Mouse (Mus musculus) stomach, embryonic 14.5 days (tissue): ENCODE data around the gene Pdlim5. TPM values are rescaled to one million over a fixed set of nuclear protein-coding genes. Genes with fewer than 3 reads are reported as not detected.

Experiments
- ATAC-seq: fragments of 200-750 bp; cut with Nextera tagmentation; 2 replicates; pipeline ENCODE4 v1.8.0; 2017; ENCODE audit warnings: low read depth, moderate TSS enrichment; ENCODE audit not compliant: insufficient number of reproducible peaks, insufficient read depth, low FRiP score
- H3K27ac ChIP-seq: fragments of 300-500 bp; sonication (generic); 2 replicates; pipeline ENCODE4 v1.5.1; 2014; ENCODE audit warnings: mild to moderate bottlenecking, low read length, moderate library complexity, mixed read lengths
- H3K27me3 ChIP-seq: fragments of 300-500 bp; sonication (generic); 2 replicates; pipeline ENCODE4 v1.6.1; 2014; ENCODE audit warnings: low read length, control low read depth, mixed read lengths; ENCODE audit not compliant: control insufficient read depth, insufficient read depth
- H3K36me3 ChIP-seq: fragments of 300-500 bp; sonication (generic); 2 replicates; pipeline ENCODE4 v1.6.1; 2014; ENCODE audit warnings: mild to moderate bottlenecking, control low read depth, low read length, moderate library complexity, mixed read lengths; ENCODE audit not compliant: control insufficient read depth, insufficient read depth
- H3K4me1 ChIP-seq: fragments of 300-500 bp; sonication (generic); 2 replicates; pipeline ENCODE4 v1.6.1; 2014; ENCODE audit warnings: low read length, control low read depth, mixed read lengths; ENCODE audit not compliant: control insufficient read depth, insufficient read depth
- H3K4me2 ChIP-seq: fragments of 300-500 bp; sonication (generic); replicated peaks from 2 replicates; pipeline ENCODE4 v1.6.1; 2014; ENCODE audit warnings: low read depth, low read length, control low read depth
- H3K4me3 ChIP-seq: fragments of 300-500 bp; sonication (generic); 2 replicates; pipeline ENCODE4 v1.5.1; 2014; ENCODE audit warnings: low read depth, low read length, control low read depth
- H3K9ac ChIP-seq: fragments of 300-500 bp; sonication (generic); replicated peaks from 2 replicates; pipeline ENCODE4 v1.6.1; 2014; ENCODE audit warnings: low read depth, mild to moderate bottlenecking, control low read depth, low read length, moderate library complexity, mixed read lengths
- H3K9me3 ChIP-seq: fragments of 300-500 bp; sonication (generic); 2 replicates; pipeline ENCODE4 v1.6.1; 2016; ENCODE audit warnings: low read depth, low read length, control low read depth; ENCODE audit not compliant: control insufficient read depth
- WGBS: fragments of 180-500 bp; shearing (Covaris S2); extraction: QIAGEN DNeasy Blood & Tissue Kit; methylation state at CpG from one replicate; pipeline ENCODE4 v1.1.7; 2014; 5-methylcytosine and 5-hydroxymethylcytosine counted together
- polyA plus RNA-seq: library from polyadenylated mRNA; unstranded; fragments of >200 nt; fragmentation: Nextera tagmentation; extraction: Ambion mirVana; gene quantifications from 2 replicates; pipeline ENCODE4 v1.2.1, GENCODE M21; 2014

Gene Pdlim5
- polyA plus RNA-seq, 1 experiment from 2014 or later: 51.1 TPM

DNA sequence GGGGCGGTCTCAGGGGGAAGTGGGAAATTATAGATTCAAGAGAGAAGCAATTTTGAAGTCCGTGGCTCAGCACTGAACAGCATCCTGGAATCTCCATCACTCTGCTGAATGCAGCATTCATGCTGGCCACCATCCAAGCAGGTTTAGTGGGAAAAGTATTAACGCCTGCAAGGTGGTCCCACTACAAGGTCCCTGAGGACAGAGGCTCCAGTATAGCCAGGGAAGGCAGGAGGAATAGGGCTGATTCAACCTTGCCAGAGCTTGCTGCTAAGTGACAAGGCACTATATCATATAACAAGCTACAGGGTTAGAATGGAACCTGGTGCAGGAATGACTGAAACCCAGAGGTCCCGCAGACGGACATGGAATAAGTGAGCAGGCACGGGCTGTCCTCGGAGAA, 166.8 kb downstream of the Pdlim5 start:
- no peaks in the 10 kb centered on the region for H3K9me3 ChIP-seq
- no peak overlapping the region for H3K9ac ChIP-seq
- ATAC-seq: no peak
- WGBS: 83% methylated on average over 7 of the region's 7 CpGs
- H3K27me3 ChIP-seq: no peaks in the 10 kb centered on the region
- no peak overlapping the region for H3K27ac ChIP-seq
- H3K4me3 ChIP-seq: no peak overlapping the region
- no peak overlapping the region for H3K4me2 ChIP-seq
- H3K36me3 ChIP-seq: no peaks in the 10 kb centered on the region
- no peaks in the 10 kb centered on the region for H3K4me1 ChIP-seq

GRCm38 (mm10) chr3:142222471-142223103, 172.9 kb downstream of the Pdlim5 start:
- H3K4me2 ChIP-seq: no peak overlapping the region
- WGBS: 87% methylated on average over 7 of the region's 7 CpGs
- H3K4me1 ChIP-seq: no peaks in the 10 kb centered on the region
- no peaks in the 10 kb centered on the region for H3K9me3 ChIP-seq
- H3K36me3 ChIP-seq: no peaks in the 10 kb centered on the region
- H3K27me3 ChIP-seq: no peaks in the 10 kb centered on the region
- H3K9ac ChIP-seq: no peak overlapping the region
- no peak overlapping the region for H3K27ac ChIP-seq
- H3K4me3 ChIP-seq: no peak overlapping the region
- no peak for ATAC-seq

DNA sequence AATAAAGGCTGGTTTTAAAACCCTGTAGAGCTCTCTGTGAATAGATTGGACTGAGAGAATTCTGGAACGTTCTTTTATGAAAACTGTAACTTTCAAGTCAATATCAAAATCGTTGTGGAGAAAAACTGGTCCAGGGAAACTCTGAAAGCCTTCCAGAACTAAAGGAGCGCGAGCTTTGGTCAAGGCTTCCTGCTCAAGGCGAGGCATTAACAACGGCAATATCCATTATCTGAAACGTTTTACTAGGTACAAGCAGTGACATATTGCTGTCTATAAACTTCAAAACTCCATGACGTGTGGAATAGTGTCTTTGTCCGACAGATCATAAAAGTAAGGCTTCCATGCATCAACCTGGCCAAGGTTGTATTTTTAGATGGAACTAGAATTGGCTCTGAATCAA, 175.6 kb downstream of the Pdlim5 start:
- 90% methylated on average over 9 of the region's 9 CpGs for WGBS
- H3K27me3 ChIP-seq: no peaks in the 10 kb centered on the region
- H3K4me1 ChIP-seq: no peaks in the 10 kb centered on the region
- H3K4me2 ChIP-seq: no peak overlapping the region
- no peak overlapping the region for H3K27ac ChIP-seq
- H3K9me3 ChIP-seq: no peaks in the 10 kb centered on the region
- no peak overlapping the region for H3K9ac ChIP-seq
- ATAC-seq: no peak
- H3K36me3 ChIP-seq: no peaks in the 10 kb centered on the region
- no peak overlapping the region for H3K4me3 ChIP-seq

GRCm38 (mm10) chr3:142212821-142213220, 182.7 kb downstream of the Pdlim5 start:
- Histone ChIP-seq H3K4me2 (no peak overlapping the region), H3K4me1 (no peaks in the 10 kb centered on the region), H3K27ac (no peak overlapping the region), H3K9me3 (no peaks in the 10 kb centered on the region), H3K36me3 (no peaks in the 10 kb centered on the region), H3K4me3 (no peak overlapping the region), H3K27me3 (no peaks in the 10 kb centered on the region), H3K9ac (no peak overlapping the region)
- 71% methylated on average over 2 of the region's 2 CpGs for WGBS
- no peak for ATAC-seq

DNA sequence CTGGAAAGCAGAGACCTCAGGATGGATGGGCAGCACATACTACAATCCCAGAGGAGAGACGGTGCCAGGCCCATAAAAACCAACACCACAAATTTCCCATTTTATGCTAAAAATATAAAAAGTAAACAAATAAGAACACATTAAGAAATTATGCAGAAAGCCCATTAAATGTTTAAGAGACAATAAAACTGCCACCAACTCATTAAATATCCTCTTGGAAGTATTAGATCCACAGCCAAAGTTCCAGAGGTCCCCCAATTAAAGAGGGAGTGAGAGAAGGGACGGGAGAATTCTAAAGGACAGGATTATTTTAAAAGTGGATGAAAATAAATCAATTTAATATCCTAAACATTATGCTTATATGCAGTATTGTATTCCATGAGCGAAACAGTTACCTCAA, 183.3 kb downstream of the Pdlim5 start:
- Histone ChIP-seq H3K9ac (no peak overlapping the region), H3K36me3 (no peaks in the 10 kb centered on the region), H3K27me3 (no peaks in the 10 kb centered on the region), H3K4me2 (no peak overlapping the region), H3K27ac (no peak overlapping the region), H3K9me3 (no peaks in the 10 kb centered on the region), H3K4me3 (no peak overlapping the region), H3K4me1 (no peaks in the 10 kb centered on the region)
- no peak for ATAC-seq
- WGBS: 76% methylated on average over 3 of the region's 3 CpGs

DNA sequence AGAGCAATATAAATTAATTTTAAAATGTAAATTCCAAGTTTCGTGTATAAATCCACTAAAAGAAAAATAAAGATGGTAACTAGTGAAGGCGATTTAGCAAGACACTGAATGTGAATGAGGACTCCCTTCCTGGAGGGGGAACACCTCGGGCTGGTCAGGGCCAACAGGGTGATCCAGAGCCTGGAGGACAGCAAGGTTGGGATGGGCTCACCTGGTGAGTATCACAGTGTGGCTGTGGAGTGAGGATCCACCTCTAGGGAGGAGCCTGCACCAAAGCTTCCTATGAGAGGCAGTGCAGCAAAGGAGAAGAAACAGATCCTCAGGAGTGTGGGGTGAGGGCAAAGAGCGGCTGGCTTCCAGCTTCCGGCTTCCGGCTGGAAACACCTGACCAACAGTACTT, 185.5 kb downstream of the Pdlim5 start:
- 77% methylated on average over 6 of the region's 6 CpGs for WGBS
- no peak for ATAC-seq
- H3K4me2 ChIP-seq: no peak overlapping the region
- H3K4me1 ChIP-seq: no peaks in the 10 kb centered on the region
- H3K36me3 ChIP-seq: no peaks in the 10 kb centered on the region
- no peaks in the 10 kb centered on the region for H3K9me3 ChIP-seq
- H3K27ac ChIP-seq: no peak overlapping the region
- no peak overlapping the region for H3K9ac ChIP-seq
- no peaks in the 10 kb centered on the region for H3K27me3 ChIP-seq
- H3K4me3 ChIP-seq: no peak overlapping the region

DNA sequence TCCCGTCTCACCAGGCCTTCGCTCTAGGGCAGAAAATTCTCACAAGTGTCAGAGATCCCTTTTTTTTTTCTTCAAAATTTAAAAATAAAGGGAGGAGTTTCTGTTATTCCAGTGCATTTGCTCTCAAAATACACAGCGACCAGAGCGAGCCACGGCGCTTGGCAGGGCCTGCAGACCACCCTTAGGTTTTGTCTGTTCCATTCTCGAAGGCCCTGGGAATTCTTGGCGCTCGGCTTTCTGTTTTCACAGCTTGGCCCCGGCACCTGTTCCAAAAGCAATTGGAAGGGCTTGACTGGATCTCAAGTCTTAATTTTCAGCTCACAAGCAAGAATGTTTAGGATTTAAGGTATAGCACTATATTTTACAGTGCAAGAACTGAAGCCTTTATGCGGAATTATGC, 186.4 kb downstream of the Pdlim5 start:
- Histone ChIP-seq H3K27ac (no peak overlapping the region), H3K36me3 (no peaks in the 10 kb centered on the region), H3K4me1 (no peaks in the 10 kb centered on the region), H3K9me3 (no peaks in the 10 kb centered on the region), H3K4me2 (no peak overlapping the region), H3K27me3 (no peaks in the 10 kb centered on the region), H3K9ac (no peak overlapping the region), H3K4me3 (no peak overlapping the region)
- no peak for ATAC-seq
- 88% methylated on average over 11 of the region's 11 CpGs for whole genome bisulfite sequencing

GRCm38 (mm10) chr3:142207488-142207887, 188.0 kb downstream of the Pdlim5 start:
- Histone ChIP-seq H3K4me1 (no peaks in the 10 kb centered on the region), H3K4me2 (no peak overlapping the region), H3K9me3 (no peaks in the 10 kb centered on the region), H3K27ac (no peak overlapping the region), H3K9ac (no peak overlapping the region), H3K4me3 (no peak overlapping the region), H3K36me3 (no peaks in the 10 kb centered on the region), H3K27me3 (no peaks in the 10 kb centered on the region)
- WGBS: 89% methylated on average over 6 of the region's 6 CpGs
- ATAC-seq: no peak

GRCm38 (mm10) chr3:142206316-142206715, 189.2 kb downstream of the Pdlim5 start:
- no peaks in the 10 kb centered on the region for H3K36me3 ChIP-seq
- WGBS: 69% methylated on average over 3 of the region's 3 CpGs
- ATAC-seq: no peak
- H3K4me1 ChIP-seq: no peaks in the 10 kb centered on the region
- H3K9me3 ChIP-seq: no peaks in the 10 kb centered on the region
- no peak overlapping the region for H3K9ac ChIP-seq
- H3K27me3 ChIP-seq: no peaks in the 10 kb centered on the region
- H3K4me2 ChIP-seq: no peak overlapping the region
- H3K27ac ChIP-seq: no peak overlapping the region
- H3K4me3 ChIP-seq: no peak overlapping the region
